Mouse (Mus musculus) heart, embryonic 11.5 days (tissue): Measurements from ENCODE around the gene Tjp3. TPM values are rescaled to one million over a fixed set of nuclear protein-coding genes. Genes with fewer than 3 reads are reported as not detected.

Experiments used
- ATAC-seq: fragments of 200-750 bp; cut with Nextera tagmentation; replicated peaks from 2 replicates; pipeline ENCODE4 v1.8.0; 2017; ENCODE audit warnings: moderate library complexity; ENCODE audit not compliant: insufficient number of reproducible peaks, low FRiP score, low TSS enrichment
- H3K27ac ChIP-seq: fragments of 300-500 bp; sonication (generic); 2 replicates; pipeline ENCODE4 v1.5.1; 2014; ENCODE audit warnings: mild to moderate bottlenecking, low read depth, low read length
- H3K27me3 ChIP-seq: fragments of 300-500 bp; sonication (generic); 2 replicates; pipeline ENCODE4 v1.6.1; 2014; ENCODE audit warnings: mild to moderate bottlenecking, low read length, mixed read lengths; ENCODE audit not compliant: control insufficient read depth, insufficient read depth
- H3K36me3 ChIP-seq: fragments of 300-500 bp; sonication (generic); 2 replicates; pipeline ENCODE4 v1.6.1; 2014; ENCODE audit warnings: mild to moderate bottlenecking, low read length, moderate library complexity, mixed read lengths; ENCODE audit not compliant: control insufficient read depth, insufficient read depth
- H3K4me1 ChIP-seq: fragments of 300-500 bp; sonication (generic); 2 replicates; pipeline ENCODE4 v1.6.1; 2014; ENCODE audit warnings: low read length; ENCODE audit not compliant: control insufficient read depth, insufficient read depth
- H3K4me2 ChIP-seq: fragments of 300-500 bp; sonication (generic); 2 replicates; pipeline ENCODE4 v1.6.1; 2014; ENCODE audit warnings: mild to moderate bottlenecking, moderate library complexity
- H3K4me3 ChIP-seq: fragments of 300-500 bp; sonication (generic); 2 replicates; pipeline ENCODE4 v1.5.1; 2014; ENCODE audit warnings: low read depth, low read length
- H3K9ac ChIP-seq: fragments of 300-500 bp; sonication (generic); 2 replicates; pipeline ENCODE4 v1.6.1; 2014; ENCODE audit warnings: mild to moderate bottlenecking, low read depth, low read length, moderate library complexity
- H3K9me3 ChIP-seq: fragments of 300-500 bp; sonication (generic); replicated peaks from 2 replicates; pipeline ENCODE4 v1.6.1; 2016; ENCODE audit warnings: low read length; ENCODE audit not compliant: control insufficient read depth
- WGBS: fragments of 180-500 bp; shearing (Covaris S2); extraction: QIAGEN DNeasy Blood & Tissue Kit; methylation state at CpG from one replicate; pipeline ENCODE4 v1.1.7; 2014; ENCODE audit not compliant: insufficient replicate concordance; 5-methylcytosine and 5-hydroxymethylcytosine counted together
- polyA plus RNA-seq: library from polyadenylated mRNA; unstranded; fragments of >200 nt; fragmentation: Nextera tagmentation; extraction: Ambion mirVana; gene quantifications from 2 replicates; pipeline ENCODE4 v1.2.1, GENCODE M21; 2014

The Tjp3 gene
- polyA plus RNA-seq, 1 experiment from 2014 or later = 1.4 TPM

GRCm38 (mm10) chr10:81298369-81299100 is 7.2 kb upstream of the Tjp3 start:
- H3K4me3 ChIP-seq = no peak overlapping the region
- peak overlapping the region; percentile 59; the same call in 1 of the 2 replicates for H3K27ac ChIP-seq
- no peaks in the 10 kb centered on the region for H3K9me3 ChIP-seq
- no peak overlapping the region for H3K4me2 ChIP-seq
- no peaks in the 10 kb centered on the region for H3K36me3 ChIP-seq
- 91% methylated on average over 17 of the region's 17 CpGs for WGBS
- no peak for ATAC-seq
- no peaks in the 10 kb centered on the region for H3K27me3 ChIP-seq
- H3K9ac ChIP-seq = no peak overlapping the region
- H3K4me1 ChIP-seq = peaks cover 78% of the 10 kb centered on the region

DNA sequence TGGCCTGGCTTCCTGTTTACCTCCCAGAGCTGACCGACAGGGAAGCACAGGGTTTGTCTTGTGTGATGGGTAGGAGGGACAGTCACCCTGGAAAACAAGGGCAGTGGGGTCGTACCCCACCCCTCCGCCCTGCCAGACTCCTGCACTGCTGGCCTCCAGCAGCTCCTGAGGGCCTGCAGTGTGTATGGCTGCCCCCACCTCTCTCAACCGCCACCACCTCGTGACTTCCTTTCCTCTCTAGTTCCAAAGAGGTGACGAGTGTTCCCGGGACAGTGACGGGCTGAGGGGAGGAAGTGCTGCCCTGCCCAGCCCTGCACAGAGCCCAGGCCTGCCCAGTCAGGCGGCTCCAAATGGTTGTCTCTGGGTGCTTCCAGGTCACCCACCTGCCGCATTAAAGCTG is 6.5 kb upstream of the Tjp3 start:
- WGBS = 33% methylated on average over 10 of the region's 10 CpGs
- no peaks in the 10 kb centered on the region for H3K36me3 ChIP-seq
- H3K4me2 ChIP-seq = peak overlapping the region; percentile 0; the same call in 1 of the 2 replicates
- no peaks in the 10 kb centered on the region for H3K9me3 ChIP-seq
- H3K4me1 ChIP-seq = peaks cover 73% of the 10 kb centered on the region
- peak overlapping the region; percentile 59; the same call in 1 of the 2 replicates for H3K27ac ChIP-seq
- no peak overlapping the region for H3K4me3 ChIP-seq
- ATAC-seq = 0 out of 2 replicates have a peak, but pooled peaks have one; percentile 8
- H3K27me3 ChIP-seq = no peaks in the 10 kb centered on the region
- H3K9ac ChIP-seq = no peak overlapping the region

- 83% methylated on average over 6 of the region's 6 CpGs for WGBS
- Histone ChIP-seq H3K27ac (peak overlapping the region; percentile 59; the same call in 1 of the 2 replicates), H3K27me3 (no peaks in the 10 kb centered on the region), H3K9me3 (no peaks in the 10 kb centered on the region), H3K4me2 (no peak overlapping the region), H3K36me3 (no peaks in the 10 kb centered on the region), H3K4me1 (peaks cover 67% of the 10 kb centered on the region), H3K9ac (no peak overlapping the region), H3K4me3 (no peak overlapping the region)
- no peak for ATAC-seq
These were observed 5.9 kb upstream of the Tjp3 start for GRCm38 (mm10) chr10:81297246-81297645.

DNA sequence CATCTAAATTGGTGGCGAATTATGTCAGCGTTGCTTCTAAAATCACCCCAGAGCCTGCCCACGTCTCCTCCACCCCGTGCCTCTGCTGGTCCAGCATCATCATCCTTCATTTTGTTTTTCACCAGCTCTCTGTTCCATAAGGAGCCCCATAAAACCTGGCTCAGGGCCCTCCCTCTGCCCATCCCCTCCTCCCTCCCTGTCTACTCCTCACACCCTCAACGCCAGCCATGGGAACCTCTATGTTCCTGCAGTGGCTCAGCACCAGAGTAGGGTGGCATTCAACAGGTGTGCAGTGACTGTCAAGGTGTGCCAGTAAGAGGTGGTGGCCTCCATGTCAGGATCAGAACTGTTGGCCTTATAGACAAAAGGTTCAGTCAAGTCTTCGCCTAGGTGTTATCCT is 3.8 kb upstream of the Tjp3 start:
- Histone ChIP-seq H3K36me3 (no peaks in the 10 kb centered on the region), H3K9me3 (no peaks in the 10 kb centered on the region), H3K4me2 (no peak overlapping the region; the same call in 1 of the 2 replicates), H3K27me3 (peaks cover 16% of the 10 kb centered on the region), H3K9ac (no peak overlapping the region), H3K4me1 (peaks cover 55% of the 10 kb centered on the region), H3K4me3 (no peak overlapping the region), H3K27ac (no peak overlapping the region)
- ATAC-seq = no peak
- WGBS = 83% methylated on average over 6 of the region's 6 CpGs

- H3K36me3 ChIP-seq = no peaks in the 10 kb centered on the region
- 48% methylated on average over 8 of the region's 8 CpGs for WGBS
- no peak for ATAC-seq
- H3K27me3 ChIP-seq = peaks cover 24% of the 10 kb centered on the region
- no peaks in the 10 kb centered on the region for H3K9me3 ChIP-seq
- H3K4me1 ChIP-seq = peaks cover 47% of the 10 kb centered on the region
- no peak overlapping the region for H3K27ac ChIP-seq
- H3K9ac ChIP-seq = peak overlapping the region; percentile 79; the same call in 1 of the 2 replicates
- H3K4me2 ChIP-seq = peak overlapping the region; percentile 96
- H3K4me3 ChIP-seq = peak overlapping the region; percentile 80; the same call in 1 of the 2 replicates
These were observed 3.1 kb upstream of the Tjp3 start for GRCm38 (mm10) chr10:81294442-81294841.

GRCm38 (mm10) chr10:81293334-81294030 is 2.1 kb upstream of the Tjp3 start:
- H3K9ac ChIP-seq = peak overlapping the region; percentile 79
- no peaks in the 10 kb centered on the region for H3K36me3 ChIP-seq
- peak overlapping the region; percentile 80 for H3K4me3 ChIP-seq
- 3% methylated on average over 25 of the region's 25 CpGs for WGBS
- peaks cover 43% of the 10 kb centered on the region for H3K4me1 ChIP-seq
- no peak; the same call in 1 of the 2 replicates for ATAC-seq
- no peaks in the 10 kb centered on the region for H3K9me3 ChIP-seq
- peaks cover 27% of the 10 kb centered on the region for H3K27me3 ChIP-seq
- peak overlapping the region; percentile 51; the same call in 1 of the 2 replicates for H3K27ac ChIP-seq
- peak overlapping the region; percentile 96 for H3K4me2 ChIP-seq

DNA sequence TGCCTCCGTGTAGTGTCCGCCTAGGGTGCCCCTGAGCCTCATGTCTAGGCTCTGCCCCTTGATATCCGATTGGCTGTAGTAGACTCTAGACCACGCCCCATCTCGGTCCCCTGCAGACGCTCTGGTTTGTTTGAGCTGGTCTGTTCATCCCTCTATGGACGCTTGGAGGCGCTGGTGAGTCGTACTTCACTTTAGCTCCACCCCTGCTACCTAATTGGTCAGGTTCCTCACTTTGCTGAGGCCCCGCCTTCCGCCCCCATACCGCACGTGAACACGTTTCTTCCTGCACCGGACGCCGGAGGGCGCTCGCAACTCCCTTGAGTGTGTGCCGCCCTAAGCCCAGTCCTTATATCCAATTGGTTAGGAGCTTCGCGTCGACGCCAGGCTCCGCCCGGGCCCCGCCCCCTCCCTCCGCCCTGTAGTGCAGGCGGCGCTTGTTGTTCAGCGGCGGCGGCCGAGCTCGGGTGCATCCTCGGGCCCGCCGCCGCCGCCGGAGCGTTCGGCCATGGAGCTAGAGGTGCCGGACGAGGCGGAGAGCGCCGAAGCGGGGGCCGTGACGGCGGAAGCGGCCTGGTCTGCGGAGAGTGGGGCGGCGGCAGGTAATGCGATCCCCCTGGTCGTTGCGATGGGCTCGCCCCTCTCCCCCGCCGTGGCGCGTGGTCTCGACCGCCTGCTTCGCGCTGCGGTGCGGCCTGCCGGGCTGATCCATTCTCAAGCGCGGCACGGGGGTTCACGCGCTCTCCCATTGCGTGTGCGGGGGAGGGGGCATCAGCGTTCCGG is 1.4 kb upstream of the Tjp3 start, which contains the start of gene Pip5k1c:
Pip5k1c (plus strand) TSS at position 410 of the 780 bp plus-strand sequence.
- peaks cover 37% of the 10 kb centered on the region for H3K4me1 ChIP-seq
- H3K9me3 ChIP-seq = no peaks in the 10 kb centered on the region
- peak within 1 kb of the TSS; percentile 80 for H3K4me3 ChIP-seq
- H3K27me3 ChIP-seq = peaks cover 32% of the 10 kb centered on the region
- peak within 1 kb of the TSS; percentile 51; the same call in 1 of the 2 replicates for H3K27ac ChIP-seq
- no peaks in the 10 kb centered on the region for H3K36me3 ChIP-seq
- under 1% methylated on average over 77 of the region's 80 CpGs for WGBS
- H3K4me2 ChIP-seq = peak within 1 kb of the TSS; percentile 96
- peak; percentile 94 for ATAC-seq
- H3K9ac ChIP-seq = peak within 1 kb of the TSS; percentile 79
